Mouse (Mus musculus) hindbrain, embryonic 11.5 days (tissue): ENCODE measurements around the gene Atp13a3. TPM values are rescaled to one million over a fixed set of nuclear protein-coding genes. Genes with fewer than 3 reads are reported as not detected.

ENCODE experiments used
- ATAC-seq: fragments of 200-750 bp; cut with Nextera tagmentation; 2 replicates; pipeline ENCODE4 v1.8.0; 2017; ENCODE audit warnings: mild to moderate bottlenecking, moderate TSS enrichment, moderate library complexity; ENCODE audit not compliant: low FRiP score
- DNase-seq: peaks from one replicate; pipeline ENCODE4 v3.0.0-alpha.2; 2015; ENCODE audit warnings: low spot score
- H3K27ac ChIP-seq: fragments of 300-500 bp; sonication (generic); 2 replicates; pipeline ENCODE4 v1.5.1; 2014; ENCODE audit warnings: mild to moderate bottlenecking, low read depth, low read length
- H3K27me3 ChIP-seq: fragments of 300-500 bp; sonication (generic); 2 replicates; pipeline ENCODE4 v1.6.1; 2014; ENCODE audit warnings: mild to moderate bottlenecking, low read length, moderate library complexity, mixed read lengths; ENCODE audit not compliant: control insufficient read depth, insufficient read depth
- H3K36me3 ChIP-seq: fragments of 300-500 bp; sonication (generic); 2 replicates; pipeline ENCODE4 v1.6.1; 2014; ENCODE audit warnings: mild to moderate bottlenecking, low read length, moderate library complexity, mixed read lengths; ENCODE audit not compliant: control insufficient read depth, insufficient read depth
- H3K4me1 ChIP-seq: fragments of 300-500 bp; sonication (generic); replicated peaks from 2 replicates; pipeline ENCODE4 v1.6.1; 2014; ENCODE audit warnings: low read length, mixed read lengths; ENCODE audit not compliant: control insufficient read depth, insufficient read depth
- H3K4me2 ChIP-seq: fragments of 300-500 bp; sonication (generic); replicated peaks from 2 replicates; pipeline ENCODE4 v1.6.1; 2014; ENCODE audit warnings: mild to moderate bottlenecking, low read depth, low read length
- H3K4me3 ChIP-seq: fragments of 300-500 bp; sonication (generic); 2 replicates; pipeline ENCODE4 v1.5.1; 2014; ENCODE audit warnings: low read depth, low read length
- H3K9ac ChIP-seq: fragments of 300-500 bp; sonication (generic); 2 replicates; pipeline ENCODE4 v1.6.1; 2014; ENCODE audit warnings: low read depth, low read length
- H3K9me3 ChIP-seq: fragments of 300-500 bp; sonication (generic); 2 replicates; pipeline ENCODE4 v1.6.1; 2016; ENCODE audit warnings: low read length; ENCODE audit not compliant: control insufficient read depth
- WGBS: fragments of 180-500 bp; shearing (Covaris S2); extraction: QIAGEN DNeasy Blood & Tissue Kit; methylation state at CpG from one replicate; pipeline ENCODE4 v1.1.7; 2014; 5-methylcytosine and 5-hydroxymethylcytosine counted together
- polyA plus RNA-seq: library from polyadenylated mRNA; unstranded; fragments of >200 nt; fragmentation: Nextera tagmentation; extraction: Ambion mirVana; gene quantifications from 2 replicates; pipeline ENCODE4 v1.2.1, GENCODE M21; 2014

Atp13a3 gene
- polyA plus RNA-seq, 1 experiment from 2014 or later: 10.3 TPM

DNA sequence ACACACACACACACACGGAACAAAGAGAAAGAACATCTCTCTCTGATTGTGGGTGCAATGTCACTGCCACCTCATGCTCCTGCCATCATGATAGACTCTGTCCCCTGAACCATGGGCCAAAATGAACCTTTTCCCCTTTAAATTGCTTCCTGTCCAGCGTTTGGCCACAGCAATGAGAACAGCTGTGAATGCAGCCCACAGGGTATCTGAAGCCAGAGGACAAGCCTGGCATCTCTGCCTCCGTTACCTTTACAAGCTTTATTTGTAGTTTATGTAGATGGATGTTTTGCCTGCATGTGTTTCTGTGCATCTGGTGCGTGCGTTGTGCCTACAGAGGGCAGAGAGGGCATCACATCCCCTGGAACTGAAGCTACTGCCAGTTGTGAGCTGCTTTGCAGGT is 21.2 kb upstream of the Atp13a3 start:
- H3K36me3 ChIP-seq: no peaks in the 10 kb centered on the region
- no peak overlapping the region for H3K27ac ChIP-seq
- no peaks in the 10 kb centered on the region for H3K9me3 ChIP-seq
- no peaks in the 10 kb centered on the region for H3K4me1 ChIP-seq
- ATAC-seq (no peak), DNase-seq (no peak)
- H3K4me2 ChIP-seq: no peak overlapping the region
- no peaks in the 10 kb centered on the region for H3K27me3 ChIP-seq
- WGBS: 76% methylated on average over 5 of the region's 5 CpGs
- no peak overlapping the region for H3K9ac ChIP-seq
- no peak overlapping the region for H3K4me3 ChIP-seq

DNA sequence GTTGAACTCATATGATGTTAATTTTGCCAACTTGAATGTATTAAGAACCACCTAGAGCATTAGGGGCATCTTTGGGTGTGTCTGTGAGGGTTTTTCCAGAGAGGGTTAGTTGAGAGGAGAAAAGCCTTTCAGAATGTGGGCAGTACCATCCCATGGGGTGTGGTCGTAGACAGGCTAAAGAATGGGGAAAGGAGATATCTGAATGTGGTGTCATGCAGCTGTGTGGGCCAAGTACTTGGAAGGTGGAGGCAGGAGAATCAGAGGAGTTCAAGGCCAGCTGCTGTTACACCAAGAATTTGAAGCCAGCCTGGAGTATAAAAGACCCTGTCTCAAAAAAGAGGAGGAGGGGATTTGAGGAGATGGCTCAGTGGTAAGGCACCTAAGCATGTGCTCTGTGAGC is 20.2 kb upstream of the Atp13a3 start:
- H3K27me3 ChIP-seq: no peaks in the 10 kb centered on the region
- H3K4me3 ChIP-seq: no peak overlapping the region
- ATAC-seq (no peak), DNase-seq (no peak)
- no peaks in the 10 kb centered on the region for H3K36me3 ChIP-seq
- H3K9me3 ChIP-seq: no peaks in the 10 kb centered on the region
- no peak overlapping the region for H3K27ac ChIP-seq
- H3K4me1 ChIP-seq: no peaks in the 10 kb centered on the region
- no peak overlapping the region for H3K4me2 ChIP-seq
- no peak overlapping the region for H3K9ac ChIP-seq
- 82% methylated on average over 1 of the region's 1 CpGs for WGBS

DNA sequence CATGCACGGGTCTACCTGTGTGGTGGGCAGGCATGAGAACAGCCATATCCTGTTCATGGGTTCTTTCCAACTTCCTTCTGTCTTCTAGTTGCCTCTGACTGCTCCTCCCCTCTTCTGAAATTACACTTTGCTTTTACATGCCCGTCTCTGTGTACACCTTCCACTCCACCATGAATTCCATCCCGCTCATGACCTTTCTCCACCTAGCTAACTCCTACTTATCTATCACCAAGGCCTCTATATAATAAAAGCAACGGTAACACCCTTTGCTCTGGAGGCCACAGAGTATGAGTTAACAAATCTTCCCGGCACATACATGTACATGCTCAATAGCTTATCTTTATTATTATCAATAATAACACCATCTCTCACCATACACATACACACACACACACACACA is 18.3 kb upstream of the Atp13a3 start:
- no peak overlapping the region for H3K9ac ChIP-seq
- no peaks in the 10 kb centered on the region for H3K27me3 ChIP-seq
- ATAC-seq (no peak), DNase-seq (no peak)
- no peaks in the 10 kb centered on the region for H3K4me1 ChIP-seq
- H3K4me2 ChIP-seq: no peak overlapping the region
- no peak overlapping the region for H3K4me3 ChIP-seq
- 86% methylated on average over 5 of the region's 5 CpGs for WGBS
- no peaks in the 10 kb centered on the region for H3K9me3 ChIP-seq
- no peaks in the 10 kb centered on the region for H3K36me3 ChIP-seq
- H3K27ac ChIP-seq: no peak overlapping the region

DNA sequence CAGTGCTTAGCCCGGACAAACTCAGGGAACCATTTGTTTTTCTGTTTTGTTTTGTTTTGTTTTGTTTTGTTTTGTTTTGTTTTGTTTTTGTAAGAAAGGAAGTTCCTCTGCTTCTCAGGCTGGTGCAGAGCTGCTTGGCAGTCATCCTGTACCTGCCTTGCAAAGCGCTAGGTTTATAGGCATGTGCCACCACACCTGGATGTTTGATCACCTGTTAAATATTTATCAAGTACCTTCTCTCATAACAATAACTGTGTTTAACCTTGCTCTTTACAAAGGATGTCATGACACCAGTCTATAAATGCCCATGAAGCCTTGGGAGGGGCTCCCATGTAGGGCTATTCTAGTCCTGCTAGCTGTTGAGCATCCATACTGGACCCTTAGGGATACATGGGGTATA is 10.9 kb upstream of the Atp13a3 start:
- no peaks in the 10 kb centered on the region for H3K4me1 ChIP-seq
- no peak for DNase-seq
- no peak overlapping the region for H3K4me2 ChIP-seq
- no peak for ATAC-seq
- H3K9ac ChIP-seq: no peak overlapping the region
- H3K4me3 ChIP-seq: no peak overlapping the region
- WGBS: 85% methylated on average over 2 of the region's 2 CpGs
- no peaks in the 10 kb centered on the region for H3K9me3 ChIP-seq
- no peaks in the 10 kb centered on the region for H3K36me3 ChIP-seq
- H3K27ac ChIP-seq: no peak overlapping the region
- H3K27me3 ChIP-seq: no peaks in the 10 kb centered on the region

DNA sequence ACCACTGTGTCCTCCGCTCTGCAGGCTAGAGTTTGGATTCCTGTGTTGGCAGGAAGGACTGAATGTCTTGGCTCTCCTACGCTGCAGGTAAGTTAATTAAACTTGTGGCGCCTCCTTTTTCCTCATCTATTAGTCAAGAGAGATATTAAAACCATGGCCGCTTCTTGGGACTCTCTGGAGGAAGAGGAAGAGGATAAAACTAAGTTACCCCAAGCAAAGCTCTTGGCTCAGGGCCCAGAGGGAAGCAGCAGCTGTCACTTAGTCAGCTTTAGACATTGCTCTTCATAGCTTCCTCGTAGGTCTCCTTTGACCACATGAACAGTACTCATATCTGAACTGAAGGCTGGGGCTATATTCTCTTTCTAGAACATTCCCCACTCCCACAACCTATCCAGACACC is 10.5 kb upstream of the Atp13a3 start:
- Histone ChIP-seq H3K27me3 (no peaks in the 10 kb centered on the region), H3K4me2 (no peak overlapping the region), H3K9me3 (no peaks in the 10 kb centered on the region), H3K36me3 (no peaks in the 10 kb centered on the region), H3K9ac (no peak overlapping the region), H3K4me1 (no peaks in the 10 kb centered on the region), H3K27ac (no peak overlapping the region), H3K4me3 (no peak overlapping the region)
- 86% methylated on average over 5 of the region's 5 CpGs for WGBS
- no peak for ATAC-seq
- no peak for DNase-seq

DNA sequence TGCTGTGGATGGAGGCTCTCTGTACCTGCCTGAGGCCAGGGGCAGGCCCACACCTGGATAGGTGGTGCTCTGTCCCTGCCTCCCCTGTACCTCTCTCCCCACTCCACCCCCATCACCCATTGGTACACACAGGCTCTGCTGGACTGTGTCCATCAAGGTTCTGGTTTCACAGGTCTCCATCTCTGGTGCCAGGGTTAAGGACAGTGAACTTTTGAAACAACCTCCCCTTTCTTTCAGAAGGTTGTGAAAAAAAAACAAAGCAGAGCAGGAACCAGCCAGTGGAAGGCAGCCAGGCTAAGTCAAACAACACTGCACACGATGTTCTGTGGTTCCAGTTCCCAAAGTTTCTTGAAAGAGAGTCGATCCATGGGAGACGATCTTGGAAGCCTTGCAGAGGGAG is 6.9 kb upstream of the Atp13a3 start:
- ATAC-seq (no peak), DNase-seq (no peak)
- Histone ChIP-seq H3K27me3 (no peaks in the 10 kb centered on the region), H3K4me3 (no peak overlapping the region), H3K4me2 (no peak overlapping the region), H3K9me3 (no peaks in the 10 kb centered on the region), H3K9ac (no peak overlapping the region), H3K27ac (no peak overlapping the region), H3K4me1 (no peaks in the 10 kb centered on the region), H3K36me3 (no peaks in the 10 kb centered on the region)
- WGBS: 74% methylated on average over 3 of the region's 3 CpGs

DNA sequence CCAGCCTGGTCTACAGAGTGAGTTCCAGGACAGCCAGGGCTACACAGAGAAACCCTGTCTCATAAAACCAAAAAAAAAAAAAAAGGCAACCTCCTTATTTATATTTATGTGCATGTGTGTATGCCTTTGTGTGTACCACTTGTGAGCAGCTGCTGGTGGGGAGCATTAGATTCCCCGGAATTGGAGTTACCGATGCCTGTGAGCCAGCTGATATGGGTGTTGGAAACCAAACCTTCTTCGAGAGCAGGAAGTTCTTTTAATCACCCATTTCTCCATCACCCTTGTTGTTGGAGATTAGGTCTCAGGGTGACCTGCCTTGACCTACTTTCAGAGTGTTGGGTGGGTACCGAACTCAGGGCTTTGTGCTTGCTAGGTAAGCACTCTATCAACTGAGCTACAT is 5.1 kb upstream of the Atp13a3 start:
- WGBS: 93% methylated on average over 4 of the region's 4 CpGs
- H3K9me3 ChIP-seq: no peaks in the 10 kb centered on the region
- DNase-seq (no peak), ATAC-seq (no peak)
- no peak overlapping the region for H3K4me2 ChIP-seq
- H3K4me3 ChIP-seq: no peak overlapping the region
- no peak overlapping the region for H3K27ac ChIP-seq
- no peak overlapping the region for H3K9ac ChIP-seq
- H3K27me3 ChIP-seq: no peaks in the 10 kb centered on the region
- H3K36me3 ChIP-seq: no peaks in the 10 kb centered on the region
- H3K4me1 ChIP-seq: no peaks in the 10 kb centered on the region

DNA sequence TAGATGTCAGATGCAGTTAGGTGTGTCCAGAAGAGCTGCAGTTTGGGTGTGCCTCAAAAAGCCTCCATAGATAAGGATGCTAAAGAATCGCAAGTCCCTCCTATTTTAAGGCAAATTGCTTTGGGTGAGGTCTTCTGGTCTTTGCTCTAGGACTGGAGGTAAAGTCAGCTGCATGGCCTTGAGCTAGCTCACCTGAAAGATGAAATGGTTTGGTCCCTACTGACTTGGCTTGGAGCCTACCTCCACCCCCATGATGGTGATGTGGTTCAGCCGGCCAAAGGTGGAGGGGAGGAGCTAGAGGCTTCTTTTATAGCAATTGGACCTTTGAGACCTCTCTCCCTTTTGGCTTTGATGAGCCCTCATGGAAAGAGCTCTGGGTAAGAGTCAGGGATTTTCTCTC is 1.7 kb upstream of the Atp13a3 start:
- H3K36me3 ChIP-seq: no peaks in the 10 kb centered on the region
- 73% methylated on average over 2 of the region's 2 CpGs for WGBS
- no peak overlapping the region for H3K4me3 ChIP-seq
- no peak overlapping the region for H3K9ac ChIP-seq
- no peak overlapping the region for H3K27ac ChIP-seq
- ATAC-seq: no peak
- no peaks in the 10 kb centered on the region for H3K4me1 ChIP-seq
- H3K9me3 ChIP-seq: no peaks in the 10 kb centered on the region
- H3K4me2 ChIP-seq: no peak overlapping the region
- DNase-seq: no peak
- H3K27me3 ChIP-seq: no peaks in the 10 kb centered on the region

DNA sequence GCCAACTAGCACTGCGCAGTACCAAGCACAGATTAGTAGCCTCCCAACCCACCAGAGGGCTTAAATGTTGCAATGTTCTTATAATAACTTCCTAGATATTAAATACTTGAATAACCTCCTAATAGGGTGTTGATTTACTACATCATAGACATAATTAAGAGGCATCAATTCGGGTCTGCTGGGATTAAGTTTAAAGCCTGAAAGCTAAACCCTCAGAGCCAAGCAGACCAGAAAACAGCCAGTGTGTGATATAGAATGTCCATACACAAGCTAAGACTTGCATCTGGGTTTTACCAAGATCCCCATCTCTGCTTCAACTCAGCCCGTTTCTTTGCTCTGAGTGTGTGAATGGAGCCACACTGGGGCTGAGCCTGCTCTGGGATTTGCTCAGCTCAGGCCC is 2.2 kb downstream of the Atp13a3 start:
- no peaks in the 10 kb centered on the region for H3K9me3 ChIP-seq
- no peaks in the 10 kb centered on the region for H3K27me3 ChIP-seq
- ATAC-seq: no peak
- H3K4me2 ChIP-seq: no peak overlapping the region
- no peak overlapping the region for H3K4me3 ChIP-seq
- H3K27ac ChIP-seq: no peak overlapping the region
- H3K9ac ChIP-seq: no peak overlapping the region
- no peak for DNase-seq
- H3K36me3 ChIP-seq: no peaks in the 10 kb centered on the region
- no peaks in the 10 kb centered on the region for H3K4me1 ChIP-seq
- WGBS: 85% methylated on average over 3 of the region's 3 CpGs
